Mouse (Mus musculus) liver, adult 2 months (tissue): ENCODE measurements around the gene Pycr2. TPM values are rescaled to one million over a fixed set of nuclear protein-coding genes. Genes with fewer than 3 reads are reported as not detected.

Experiments
- DNase-seq: peaks from one replicate; pipeline ENCODE4 v3.0.0-alpha.2; 2011; ENCODE audit warnings: low read depth, low spot score; ENCODE audit errors: extremely low read depth
- H3K27ac ChIP-seq: fragments of 200-500 bp; replicated peaks from 2 replicates; pipeline ENCODE4 v1.5.1; 2012; ENCODE audit warnings: low read depth, mild to moderate bottlenecking, control low read depth, inconsistent platforms, low read length; ENCODE audit not compliant: insufficient read depth
- H3K27me3 ChIP-seq: fragments of 200-500 bp; 2 replicates; pipeline ENCODE4 v1.6.1; 2012; ENCODE audit warnings: mild to moderate bottlenecking, moderate library complexity, low read length, inconsistent platforms; ENCODE audit not compliant: control insufficient read depth, insufficient read depth
- H3K36me3 ChIP-seq: fragments of 200-500 bp; 2 replicates; pipeline ENCODE4 v1.6.1; 2012; ENCODE audit warnings: low read length, inconsistent platforms; ENCODE audit not compliant: control insufficient read depth, insufficient read depth
- H3K4me1 ChIP-seq: fragments of 200-500 bp; 2 replicates; pipeline ENCODE4 v1.6.1; 2011; ENCODE audit warnings: low read length; ENCODE audit not compliant: control insufficient read depth, insufficient read depth
- H3K4me3 ChIP-seq: fragments of 200-500 bp; 2 replicates; pipeline ENCODE4 v1.5.1; 2011; ENCODE audit warnings: low read depth, mild to moderate bottlenecking, control low read depth, low read length, moderate library complexity; ENCODE audit not compliant: insufficient read depth
- H3K79me2 ChIP-seq: fragments of 200-500 bp; 2 replicates; pipeline ENCODE4 v1.6.1; 2012; ENCODE audit warnings: inconsistent platforms, mild to moderate bottlenecking, low read length, moderate library complexity; ENCODE audit not compliant: control insufficient read depth, insufficient read depth
- H3K9ac ChIP-seq: fragments of 200-500 bp; 2 replicates; pipeline ENCODE4 v1.6.1; 2012; ENCODE audit warnings: low read depth, mild to moderate bottlenecking, control low read depth, inconsistent platforms, low read length
- CTCF ChIP-seq: fragments of 200-500 bp; IDR thresholded peaks from 2 replicates; pipeline ENCODE4 v1.5.1; 2011; ENCODE audit warnings: low read depth, low read length, control low read depth
- POLR2A ChIP-seq: fragments of 200-500 bp; IDR thresholded peaks from 2 replicates; pipeline ENCODE4 v1.6.1; 2011; ENCODE audit warnings: low read length, control low read depth; ENCODE audit not compliant: insufficient read depth; ENCODE audit errors: extremely low read depth
- whole genome bisulfite sequencing: fragments of 180-500 bp; shearing (Covaris S2); methylation state at CpG from one replicate; pipeline ENCODE4 v1.1.7; 2018; 5-methylcytosine and 5-hydroxymethylcytosine counted together
- polyA plus RNA-seq: library from polyadenylated mRNA; depleted of rRNA; stranded (reverse); fragments of >200 nt; gene quantifications from 2 replicates; pipeline ENCODE4 v1.2.3, GENCODE M21; 2012; rRNA removed
- total RNA-seq: library from RNA; depleted of rRNA; stranded (reverse); fragments of >200 nt; gene quantifications from 2 replicates; pipeline ENCODE4 v1.2.3, GENCODE M21; 2014; rRNA removed

Pycr2 gene
- total and polyA plus RNA-seq, 2 experiments, result 5.7 to 8.5 TPM

- Histone ChIP-seq H3K4me1 (peaks cover 9% of the 10 kb centered on the region), H3K4me3 (no peak overlapping the region), H3K79me2 (no peaks in the 10 kb centered on the region), H3K9ac (no peak overlapping the region), H3K36me3 (no peaks in the 10 kb centered on the region; the same call in 1 of the 2 replicates), H3K27me3 (no peaks in the 10 kb centered on the region), H3K27ac (no peak overlapping the region)
- peak; percentile 53 for DNase-seq
- WGBS, result 72% methylated on average over 8 of the region's 8 CpGs
- no peak for TF ChIP-seq CTCF
- no peak for TF ChIP-seq POLR2A
Measured at GRCm38 (mm10) chr1:180956973-180957381, 52.9 kb downstream of the Pycr2 start.

Other genes starting within 250 kb of the Pycr2 start
- not detected in 2 replicates for gene Mixl1, start 207.3 kb upstream of the Pycr2 start, total RNA-seq
- gene Mixl1, start 207.3 kb upstream of the Pycr2 start, polyA plus RNA-seq, result not detected in 2 replicates
- gene Acbd3, start 178.2 kb upstream of the Pycr2 start, total RNA-seq, result 13.1 and 13.7 TPM in 2 replicates
- gene Acbd3, start 178.2 kb upstream of the Pycr2 start, polyA plus RNA-seq, result 5.7 and 6.3 TPM in 2 replicates
- 264 and 310 TPM in 2 replicates for gene H3f3a, start 90.3 kb upstream of the Pycr2 start, total RNA-seq
- gene H3f3a, start 90.3 kb upstream of the Pycr2 start, polyA plus RNA-seq, result 147 and 153 TPM in 2 replicates
- gene Sde2, start 53.2 kb upstream of the Pycr2 start, total RNA-seq, result 5.8 and 6.4 TPM in 2 replicates
- gene Sde2, start 53.2 kb upstream of the Pycr2 start, polyA plus RNA-seq, result 3.8 and 5.0 TPM in 2 replicates
- not detected in 2 replicates for gene Lefty2, start 11.2 kb upstream of the Pycr2 start, total RNA-seq
- gene Lefty2, start 11.2 kb upstream of the Pycr2 start, polyA plus RNA-seq, result not detected in 2 replicates
- gene Lefty1, start 30.7 kb downstream of the Pycr2 start, total RNA-seq, result 1.8 and 1.9 TPM in 2 replicates
- gene Lefty1, start 30.7 kb downstream of the Pycr2 start, polyA plus RNA-seq, result 1.4 TPM in 2 replicates
- 9.5 and 12.8 TPM in 2 replicates for gene Tmem63a, start 38.1 kb downstream of the Pycr2 start, total RNA-seq
- gene Tmem63a, start 38.1 kb downstream of the Pycr2 start, polyA plus RNA-seq, result 14.6 and 15.8 TPM in 2 replicates
- gene Ephx1, start 116.6 kb downstream of the Pycr2 start, total RNA-seq, result 220 and 428 TPM in 2 replicates
- 287 and 304 TPM in 2 replicates for gene Ephx1, start 116.6 kb downstream of the Pycr2 start, polyA plus RNA-seq
- 11.2 and 23.4 TPM in 2 replicates for gene 9130409I23Rik, start 146.9 kb downstream of the Pycr2 start, total RNA-seq
- gene 9130409I23Rik, start 146.9 kb downstream of the Pycr2 start, polyA plus RNA-seq, result 3.8 and 4.2 TPM in 2 replicates
- gene Nvl, start 239.9 kb downstream of the Pycr2 start, total RNA-seq, result 5.3 and 7.5 TPM in 2 replicates
- gene Nvl, start 239.9 kb downstream of the Pycr2 start, polyA plus RNA-seq, result 2.5 and 5.0 TPM in 2 replicates
- 6.9 and 9.8 TPM in 2 replicates for gene Cnih4, start 240.4 kb downstream of the Pycr2 start, total RNA-seq
- 4.2 and 6.8 TPM in 2 replicates for gene Cnih4, start 240.4 kb downstream of the Pycr2 start, polyA plus RNA-seq